Mouse (Mus musculus): ENCODE results near the gene Syngr2.

DNA sequence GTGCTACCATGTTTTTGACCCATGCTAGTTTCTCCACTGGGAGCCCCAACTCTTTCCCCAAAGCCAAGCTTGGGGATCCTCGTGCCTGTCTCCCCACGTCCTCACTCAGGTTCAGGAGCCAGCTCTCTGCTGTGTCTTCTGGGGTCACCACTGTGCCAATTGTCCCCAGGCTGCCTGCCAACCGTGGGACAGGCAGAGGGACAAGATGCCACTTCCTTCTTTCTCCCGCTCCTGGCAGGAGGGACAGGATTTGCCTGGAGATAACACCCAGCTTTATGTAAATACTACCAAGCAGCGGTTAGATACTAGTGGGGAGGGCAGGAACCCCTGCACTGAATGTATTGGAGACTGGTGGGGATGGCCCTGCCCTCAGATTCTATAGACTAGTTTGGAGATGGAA lies 4.4 kb downstream of the Syngr2 start:
- TF ChIP-seq CTCF (conservative IDR thresholded peaks at IDR 0.05; ENCODE audit: insufficient read depth, insufficient read length, low read depth, low read length), result no peak
- no peak for TF ChIP-seq POLR2A (IDR thresholded peaks at IDR 0.05; ENCODE audit: low read depth, low read length)
